Mouse (Mus musculus) large intestine, adult 2 months (tissue): ENCODE data around the gene Sh3tc1. TPM values are rescaled to one million over a fixed set of nuclear protein-coding genes. Genes with fewer than 3 reads are reported as not detected.

Experiments
- DNase-seq: peaks from one replicate; pipeline ENCODE4 v3.0.0-alpha.2; 2012; ENCODE audit warnings: low read depth, low spot score
- WGBS: fragments of 180-500 bp; shearing (Covaris S2); methylation state at CpG from one replicate; pipeline ENCODE4 v1.1.7; 2018; 5-methylcytosine and 5-hydroxymethylcytosine counted together
- polyA plus RNA-seq: library from polyadenylated mRNA; depleted of rRNA; stranded (reverse); fragments of >200 nt; gene quantifications from 2 replicates; pipeline ENCODE4 v1.2.3, GENCODE M21; 2012

The Sh3tc1 gene
- polyA plus RNA-seq, 1 experiment: 6.7 TPM

- no peak for DNase-seq
- WGBS: 84% methylated on average over 3 of the region's 3 CpGs
Observed at GRCm38 (mm10) chr5:35725840-35726239, 13.9 kb downstream of the Sh3tc1 start.

- DNase-seq: no peak
- WGBS: 64% methylated on average over 5 of the region's 5 CpGs
Observed at GRCm38 (mm10) chr5:35723900-35724299, 15.9 kb downstream of the Sh3tc1 start.

- no peak for DNase-seq
- WGBS: 45% methylated on average over 2 of the region's 2 CpGs
Observed at GRCm38 (mm10) chr5:35722654-35723053, 17.1 kb downstream of the Sh3tc1 start.

GRCm38 (mm10) chr5:35721933-35722332 lies 17.9 kb downstream of the Sh3tc1 start:
- no peak for DNase-seq
- 94% methylated on average over 2 of the region's 2 CpGs for WGBS

GRCm38 (mm10) chr5:35719880-35720279 lies 19.9 kb downstream of the Sh3tc1 start:
- 79% methylated on average over 1 of the region's 1 CpGs for WGBS
- no peak for DNase-seq

GRCm38 (mm10) chr5:35719343-35719742 lies 20.4 kb downstream of the Sh3tc1 start:
- no peak for DNase-seq

- WGBS: 55% methylated on average over 11 of the region's 11 CpGs
- DNase-seq: no peak
Observed at GRCm38 (mm10) chr5:35718817-35719216, 21.0 kb downstream of the Sh3tc1 start.

- WGBS: 21% methylated on average over 4 of the region's 4 CpGs
- DNase-seq: peak; percentile 75
Observed at GRCm38 (mm10) chr5:35717946-35718345, 21.8 kb downstream of the Sh3tc1 start.

- no peak for DNase-seq
- WGBS: 45% methylated on average over 5 of the region's 5 CpGs
Observed at GRCm38 (mm10) chr5:35717455-35717854, 22.3 kb downstream of the Sh3tc1 start.

GRCm38 (mm10) chr5:35713649-35714354 lies 26.0 kb downstream of the Sh3tc1 start:
- no peak for DNase-seq
- WGBS: 48% methylated on average over 13 of the region's 13 CpGs

GRCm38 (mm10) chr5:35712517-35712916 lies 27.3 kb downstream of the Sh3tc1 start:
- no peak for DNase-seq
- WGBS: 75% methylated on average over 5 of the region's 5 CpGs

- 47% methylated on average over 3 of the region's 3 CpGs for WGBS
- no peak for DNase-seq
Observed at GRCm38 (mm10) chr5:35710931-35711330, 28.9 kb downstream of the Sh3tc1 start.

- DNase-seq: no peak
Observed at GRCm38 (mm10) chr5:35710481-35710880, 29.3 kb downstream of the Sh3tc1 start.

GRCm38 (mm10) chr5:35705411-35705810 lies 34.4 kb downstream of the Sh3tc1 start:
- WGBS: 92% methylated on average over 3 of the region's 3 CpGs
- DNase-seq: no peak

More at GRCm38 (mm10) chr5:35710481-35710880, 29.3 kb downstream of the Sh3tc1 start:
- WGBS: 18% methylated on average over 3 of the region's 3 CpGs

GRCm38 (mm10) chr5:35703814-35704213 lies 36.0 kb downstream of the Sh3tc1 start:
- no peak for DNase-seq
- 85% methylated on average over 4 of the region's 4 CpGs for WGBS

- no peak for DNase-seq
- WGBS: 66% methylated on average over 8 of the region's 8 CpGs
Observed at GRCm38 (mm10) chr5:35703183-35703582, 36.6 kb downstream of the Sh3tc1 start.

- no peak for DNase-seq
- 70% methylated on average over 4 of the region's 4 CpGs for WGBS
Observed at GRCm38 (mm10) chr5:35702582-35703140, 37.1 kb downstream of the Sh3tc1 start.

- 31% methylated on average over 6 of the region's 6 CpGs for WGBS
- DNase-seq: no peak
Observed at GRCm38 (mm10) chr5:35701042-35701441, 38.7 kb downstream of the Sh3tc1 start.

- DNase-seq: no peak
- WGBS: 37% methylated on average over 5 of the region's 5 CpGs
Observed at GRCm38 (mm10) chr5:35695815-35696214, 44.0 kb downstream of the Sh3tc1 start.

GRCm38 (mm10) chr5:35693638-35694037 lies 46.1 kb downstream of the Sh3tc1 start:
- WGBS: 56% methylated on average over 4 of the region's 4 CpGs
- DNase-seq: no peak

GRCm38 (mm10) chr5:35691246-35691645 lies 48.5 kb downstream of the Sh3tc1 start:
- DNase-seq: no peak
- WGBS: 26% methylated on average over 11 of the region's 11 CpGs
